Mouse (Mus musculus) bone marrow macrophage, adult 2 months (primary cell): ENCODE data around the gene 4930438A08Rik. TPM values are rescaled to one million over a fixed set of nuclear protein-coding genes. Genes with fewer than 3 reads are reported as not detected.
"Not testable (repeated sequence)": the region's sequence is repeated elsewhere in the genome, so short reads cannot be mapped to it uniquely, and the experiment has no call there.

Experiments used
- H3K27ac ChIP-seq: 2 replicates; pipeline ENCODE4 v1.5.1; 2012; ENCODE audit warnings: low read depth, low read length; ENCODE audit not compliant: insufficient read depth
- H3K4me1 ChIP-seq: 2 replicates; pipeline ENCODE4 v1.6.1; 2012; ENCODE audit warnings: low read length; ENCODE audit not compliant: control insufficient read depth, insufficient read depth
- H3K4me3 ChIP-seq: 2 replicates; pipeline ENCODE4 v1.5.1; 2012; ENCODE audit warnings: mild to moderate bottlenecking, low read length, moderate library complexity; ENCODE audit not compliant: insufficient read depth
- CTCF ChIP-seq: IDR thresholded peaks from 2 replicates; pipeline ENCODE4 v1.5.1; 2012; ENCODE audit warnings: low read depth, mild to moderate bottlenecking, low read length, moderate library complexity
- POLR2A ChIP-seq: IDR thresholded peaks from 2 replicates; pipeline ENCODE4 v1.6.1; 2012; ENCODE audit warnings: mild to moderate bottlenecking, low read depth, low read length, borderline replicate concordance
- polyA plus RNA-seq: library from polyadenylated mRNA; stranded (reverse); fragments of >200 nt; gene quantifications from 2 replicates; pipeline ENCODE4 v1.2.4, GENCODE M21; 2012; ENCODE audit not compliant: missing spikeins, insufficient read depth, insufficient read length

The 4930438A08Rik gene
- not detected in 2 replicates for polyA plus RNA-seq

- H3K4me1 ChIP-seq, result peaks cover 20% of the 10 kb centered on the region
- H3K27ac ChIP-seq, result no peak within 1 kb of the TSS
- H3K4me3 ChIP-seq, result no peak within 1 kb of the TSS
- TF ChIP-seq CTCF (no peak), POLR2A (no peak)
These were observed at the start of gene 4930438A08Rik for GRCm38 (mm10) chr11:58274572-58274971. 4930438A08Rik (plus strand) TSS chr11:58274799.

- H3K4me3 ChIP-seq, H3K27ac ChIP-seq: not testable (repeated sequence)
- peaks cover 15% of the 10 kb centered on the region for H3K4me1 ChIP-seq
These were observed 49.7 kb upstream of the 4930438A08Rik start for GRCm38 (mm10) chr11:58224872-58225271.

GRCm38 (mm10) chr11:58225655-58226054 is 48.9 kb upstream of the 4930438A08Rik start:
- H3K4me1 ChIP-seq, result peaks cover 15% of the 10 kb centered on the region
- H3K4me3 ChIP-seq, result no peak overlapping the region
- TF ChIP-seq CTCF (peak; percentile 89), POLR2A (no peak)
- no peak overlapping the region for H3K27ac ChIP-seq

- no peak overlapping the region for H3K4me3 ChIP-seq
- peaks cover 15% of the 10 kb centered on the region for H3K4me1 ChIP-seq
- no peak for TF ChIP-seq POLR2A
- no peak for TF ChIP-seq CTCF
- H3K27ac ChIP-seq, result no peak overlapping the region
These were observed 48.2 kb upstream of the 4930438A08Rik start for GRCm38 (mm10) chr11:58226425-58226824.

- peaks cover 15% of the 10 kb centered on the region for H3K4me1 ChIP-seq
- not testable (repeated sequence) for H3K27ac ChIP-seq, H3K4me3 ChIP-seq
These were observed 46.6 kb upstream of the 4930438A08Rik start for GRCm38 (mm10) chr11:58228021-58228420.

GRCm38 (mm10) chr11:58230396-58230910 is 44.1 kb upstream of the 4930438A08Rik start:
- TF ChIP-seq POLR2A (no peak), CTCF (no peak)
- Histone ChIP-seq H3K4me3 (no peak overlapping the region), H3K4me1 (peaks cover under 1% of the 10 kb centered on the region; the same call in 1 of the 2 replicates), H3K27ac (no peak overlapping the region)

- Histone ChIP-seq H3K4me1 (no peaks in the 10 kb centered on the region), H3K4me3 (no peak overlapping the region), H3K27ac (no peak overlapping the region)
- TF ChIP-seq CTCF, result no peak
- TF ChIP-seq POLR2A, result no peak
These were observed 43.4 kb upstream of the 4930438A08Rik start for GRCm38 (mm10) chr11:58231156-58231555.

GRCm38 (mm10) chr11:58234551-58234950 is 40.0 kb upstream of the 4930438A08Rik start:
- not testable (repeated sequence) for H3K27ac ChIP-seq, H3K4me3 ChIP-seq, H3K4me1 ChIP-seq

GRCm38 (mm10) chr11:58235152-58235551 is 39.4 kb upstream of the 4930438A08Rik start:
- TF ChIP-seq CTCF (peak; percentile 64; the same call in 1 of the 2 replicates), POLR2A (no peak)
- Histone ChIP-seq H3K4me3 (no peak overlapping the region), H3K27ac (no peak overlapping the region), H3K4me1 (no peaks in the 10 kb centered on the region)

- Histone ChIP-seq H3K4me3 (peak overlapping the region; percentile 43), H3K4me1 (no peaks in the 10 kb centered on the region), H3K27ac (no peak overlapping the region)
- no peak for TF ChIP-seq POLR2A
- no peak for TF ChIP-seq CTCF
These were observed 35.5 kb upstream of the 4930438A08Rik start for GRCm38 (mm10) chr11:58238840-58239791.

GRCm38 (mm10) chr11:58247294-58247693 is 27.3 kb upstream of the 4930438A08Rik start:
- Histone ChIP-seq H3K4me1 (no peaks in the 10 kb centered on the region), H3K4me3 (no peak overlapping the region), H3K27ac (no peak overlapping the region)
- TF ChIP-seq POLR2A (no peak), CTCF (no peak)
